Mouse (Mus musculus): ENCODE data around the gene Sun2.

DNA sequence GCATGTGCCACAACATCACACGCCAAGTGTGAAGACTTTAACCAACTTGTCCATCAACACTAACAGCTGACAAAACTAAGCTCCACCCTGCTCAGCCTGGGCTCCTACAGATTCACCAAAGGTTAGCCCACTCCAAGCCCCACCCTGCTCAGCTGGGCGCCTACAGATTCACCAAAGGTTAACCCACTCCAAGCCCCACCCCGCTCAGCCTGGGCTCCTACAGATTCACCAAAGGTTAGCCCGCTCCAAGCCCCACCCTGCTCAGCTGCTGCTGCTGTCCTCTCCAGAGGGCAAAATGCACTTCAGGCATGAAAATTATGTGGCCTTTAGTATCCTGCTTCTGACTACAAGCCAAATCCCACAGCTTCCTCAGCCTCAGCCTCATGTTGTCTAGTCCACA lies 60.4 kb downstream of the Sun2 start:
- TF ChIP-seq MAX (IDR thresholded peaks at IDR 0.05) = no peak
- no peak for TF ChIP-seq CTCF (IDR thresholded peaks at IDR 0.05; ENCODE audit: control insufficient read depth, insufficient read depth, insufficient read length)
- TF ChIP-seq MYOG (IDR thresholded peaks at IDR 0.05; ENCODE audit: control insufficient read depth, extremely low read depth, insufficient read length) = no peak
- no peak for TF ChIP-seq USF1 (IDR thresholded peaks at IDR 0.05; ENCODE audit: low read depth)
- TF ChIP-seq MYOD1 (IDR thresholded peaks at IDR 0.05; ENCODE audit: control insufficient read depth, insufficient read length, low read depth) = no peak
- TF ChIP-seq FOSL1 (IDR thresholded peaks at IDR 0.05; ENCODE audit: insufficient read depth, low read length, poor library complexity, severe bottlenecking) = no peak
